Mouse (Mus musculus): ENCODE results near the gene Sppl3.

Gene Sppl3

DNA sequence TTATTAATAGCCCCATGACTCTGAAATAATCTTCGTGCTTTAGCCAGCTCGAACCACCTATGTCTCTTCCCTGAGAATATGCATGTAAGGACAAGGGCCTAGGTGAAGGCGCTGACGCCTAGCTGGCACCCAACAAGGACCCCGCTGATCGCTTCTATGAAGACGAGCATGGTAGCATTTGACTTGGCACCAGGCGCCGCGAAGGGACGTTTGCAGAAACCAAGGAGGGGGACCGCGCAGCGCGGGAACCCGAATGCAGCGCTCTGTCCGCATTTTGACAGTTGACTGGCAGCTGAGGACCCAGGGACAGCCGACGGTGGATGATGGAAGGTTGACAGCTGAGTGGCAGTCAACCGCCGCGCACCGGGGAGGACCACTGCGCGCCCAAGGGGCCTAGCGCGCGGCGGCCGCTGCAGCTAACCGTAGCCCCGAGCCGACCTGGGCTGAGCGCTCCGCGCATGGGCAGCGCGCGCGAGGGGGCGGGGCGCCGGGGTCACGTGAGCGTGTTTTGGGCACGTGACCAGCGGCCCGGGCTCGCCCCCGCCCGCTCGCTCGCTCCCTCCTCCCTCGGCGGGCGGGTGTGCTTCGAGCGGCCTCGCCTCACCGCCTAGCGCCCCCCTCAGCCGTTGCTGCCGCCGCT is at the start of gene Sppl3:
TSS of gene Sppl3 (plus strand) at position 561 of the 640 bp plus-strand sequence.
- DNase-seq (ENCODE audit: low spot score) = peak; percentile 90

- no peak for DNase-seq (ENCODE audit: low spot score)
Observed at GRCm38 (mm10) chr5:114961590-114962360, 49.2 kb upstream of the Sppl3 start.

- no peak for DNase-seq (ENCODE audit: low spot score)
Observed at GRCm38 (mm10) chr5:114964315-114964966, 46.5 kb upstream of the Sppl3 start.

GRCm38 (mm10) chr5:114964967-114965898 is 45.7 kb upstream of the Sppl3 start:
- DNase-seq (ENCODE audit: low spot score) = no peak

GRCm38 (mm10) chr5:114967523-114968268 is 43.2 kb upstream of the Sppl3 start:
- DNase-seq (ENCODE audit: low spot score) = no peak

GRCm38 (mm10) chr5:114968651-114969050 is 42.3 kb upstream of the Sppl3 start:
- no peak for DNase-seq (ENCODE audit: low spot score)

- no peak for DNase-seq (ENCODE audit: low spot score)
Observed at GRCm38 (mm10) chr5:114969064-114969463, 41.9 kb upstream of the Sppl3 start.

DNA sequence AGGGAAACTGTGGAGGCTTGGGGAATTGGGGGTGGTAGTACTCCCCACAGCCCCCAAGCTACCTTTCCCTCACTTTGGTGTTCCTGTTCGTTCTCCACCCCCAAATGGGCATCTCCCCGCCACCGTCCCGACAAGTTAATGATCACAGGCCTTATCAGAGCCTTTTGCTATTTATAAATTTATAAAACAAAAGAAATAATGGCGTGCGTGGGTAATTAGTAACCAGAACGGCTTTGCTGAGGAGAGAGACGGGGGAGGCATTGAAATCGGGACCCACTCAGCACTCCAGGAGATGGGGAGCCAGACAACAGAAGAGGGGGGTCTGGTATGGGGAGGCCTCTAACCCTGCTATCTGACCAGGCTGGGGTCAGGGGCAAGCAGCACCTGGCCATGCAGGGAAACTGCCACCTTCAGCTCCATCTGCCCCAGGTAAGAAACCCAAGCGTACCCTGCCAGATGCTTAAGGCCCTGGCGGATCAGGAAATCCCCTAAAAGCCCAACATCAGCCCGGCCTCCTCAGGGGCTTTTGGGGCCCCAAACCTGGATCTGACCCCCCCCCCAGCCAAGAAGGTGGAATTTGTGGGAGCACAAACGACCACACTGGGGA is 41.2 kb upstream of the Sppl3 start:
- no peak for DNase-seq (ENCODE audit: low spot score)

- no peak for DNase-seq (ENCODE audit: low spot score)
Observed at GRCm38 (mm10) chr5:114970824-114971227, 40.1 kb upstream of the Sppl3 start, which contains the start of gene Hnf1a. Hnf1a (minus strand) TSS chr5:114971094.

DNA sequence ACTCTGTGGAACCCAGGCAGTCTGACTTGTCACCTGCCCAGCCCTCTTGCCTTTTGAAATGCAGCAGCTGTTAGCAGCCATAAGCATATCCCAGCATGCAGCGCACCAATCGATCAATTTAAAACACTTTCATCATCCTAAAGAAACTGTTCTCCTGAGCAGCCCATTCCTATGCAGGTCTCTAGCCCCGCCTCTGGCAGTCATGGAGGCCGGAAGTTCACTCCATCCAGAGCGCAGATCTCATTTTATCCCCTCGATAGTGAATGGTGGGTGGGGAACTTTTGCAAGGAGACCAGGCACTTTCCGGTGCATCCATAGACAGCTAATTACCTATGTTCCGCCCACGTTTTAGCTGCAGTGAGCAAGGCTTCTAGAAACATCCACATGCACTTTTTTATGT is 38.7 kb upstream of the Sppl3 start:
- no peak for DNase-seq (ENCODE audit: low spot score)

- DNase-seq (ENCODE audit: low spot score) = no peak
Observed at GRCm38 (mm10) chr5:114973131-114973530, 37.8 kb upstream of the Sppl3 start.

GRCm38 (mm10) chr5:114976935-114977334 is 34.0 kb upstream of the Sppl3 start:
- DNase-seq (ENCODE audit: low spot score) = no peak

- no peak for DNase-seq (ENCODE audit: low spot score)
Observed at GRCm38 (mm10) chr5:114978473-114978872, 32.5 kb upstream of the Sppl3 start.

GRCm38 (mm10) chr5:114978888-114979249 is 32.1 kb upstream of the Sppl3 start:
- no peak for DNase-seq (ENCODE audit: low spot score)

- peak; percentile 27 for DNase-seq (ENCODE audit: low spot score)
Observed at GRCm38 (mm10) chr5:114979250-114980121, 31.5 kb upstream of the Sppl3 start.

GRCm38 (mm10) chr5:114980122-114980748 is 30.7 kb upstream of the Sppl3 start:
- no peak for DNase-seq (ENCODE audit: low spot score)

DNA sequence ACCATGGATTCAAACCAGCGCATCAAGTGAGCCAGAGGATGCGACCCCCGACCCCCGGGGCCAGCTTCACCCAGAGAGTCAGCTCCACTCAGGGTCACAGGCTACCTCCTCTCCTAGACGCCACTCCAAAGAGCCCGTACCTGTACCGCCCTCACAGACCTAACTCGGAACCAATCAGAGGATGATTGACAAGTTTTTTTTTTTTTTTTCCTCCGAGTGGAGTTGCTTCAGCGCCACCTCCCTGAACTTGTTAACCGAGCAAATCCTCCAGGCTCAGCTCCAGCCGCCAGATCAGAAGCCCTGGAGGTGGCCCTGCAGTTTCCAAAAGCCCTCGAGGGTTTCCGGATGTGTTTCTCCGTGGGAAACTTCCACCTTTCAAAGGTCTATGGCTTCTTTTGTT is 28.9 kb upstream of the Sppl3 start:
- no peak for DNase-seq (ENCODE audit: low spot score)

DNA sequence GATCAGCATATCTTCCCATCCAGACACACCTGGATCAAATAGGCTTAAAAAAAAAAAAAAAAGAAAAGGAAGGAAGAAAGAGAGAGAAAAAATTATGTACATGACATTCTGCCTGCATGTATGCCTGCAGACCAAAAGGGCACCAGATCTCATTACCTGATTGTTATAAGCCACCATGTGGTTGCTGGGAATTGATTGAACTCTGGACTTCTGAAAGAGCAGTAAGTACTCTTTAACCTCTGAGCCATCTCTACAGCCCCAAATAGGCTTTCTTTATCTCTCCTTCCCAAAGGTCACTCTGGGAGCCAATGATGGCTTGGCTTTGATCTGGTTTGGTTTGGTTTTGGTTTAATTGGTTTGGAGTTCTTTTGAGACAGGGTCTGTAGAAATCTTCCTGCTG is 25.9 kb upstream of the Sppl3 start:
- DNase-seq (ENCODE audit: low spot score) = no peak

- no peak for DNase-seq (ENCODE audit: low spot score)
Observed at GRCm38 (mm10) chr5:114996447-114996846, 14.5 kb upstream of the Sppl3 start.
